Mouse (Mus musculus): ENCODE measurements around the gene Agtr2.
"Not testable (repeated sequence)": the region's sequence is repeated elsewhere in the genome, so short reads cannot be mapped to it uniquely, and the experiment has no call there.

The Agtr2 gene

DNA sequence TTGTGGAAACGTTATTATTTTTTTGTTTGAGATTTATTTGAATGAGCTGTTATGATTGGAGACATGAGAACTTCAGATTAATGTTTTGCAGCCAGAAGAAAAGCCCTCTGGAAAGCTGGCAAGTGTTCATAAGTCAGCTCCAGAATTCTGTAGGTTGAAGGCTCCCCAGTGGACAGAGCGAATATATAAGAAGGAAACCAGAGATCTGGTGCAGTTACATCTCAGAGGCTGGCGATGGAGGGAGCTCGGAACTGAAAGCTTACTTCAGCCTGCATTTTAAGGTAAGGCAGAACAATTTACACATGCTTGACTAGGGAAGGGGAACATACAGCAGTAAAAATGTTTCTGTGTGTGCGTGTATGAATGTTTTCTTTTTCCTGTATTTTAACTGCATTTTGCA is at the start of gene Agtr2:
Agtr2 (plus strand) TSS at position 131 of the 400 bp plus-strand sequence.
- no peak for DNase-seq (ENCODE audit: low read depth, low spot score)

DNA sequence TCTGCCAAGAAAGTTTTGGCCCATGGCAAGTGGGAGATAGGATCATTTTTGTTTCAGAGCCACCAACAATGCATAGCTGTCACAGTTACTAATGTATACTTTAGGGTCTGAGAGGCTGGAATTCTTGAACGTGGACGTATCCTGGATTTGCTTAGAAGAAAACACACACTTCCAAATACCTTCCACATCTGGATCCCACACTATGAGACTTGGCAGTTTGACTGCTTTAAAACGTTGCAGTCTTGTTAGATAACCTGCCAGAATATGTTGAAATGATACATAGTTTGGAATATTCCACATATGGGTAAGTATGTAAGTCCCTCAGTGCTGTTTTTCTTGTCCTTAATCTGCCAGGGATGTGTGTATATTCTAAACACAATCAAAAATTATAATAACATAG is 31.8 kb upstream of the Agtr2 start:
- DNase-seq (ENCODE audit: low read depth, low spot score) = no peak

DNA sequence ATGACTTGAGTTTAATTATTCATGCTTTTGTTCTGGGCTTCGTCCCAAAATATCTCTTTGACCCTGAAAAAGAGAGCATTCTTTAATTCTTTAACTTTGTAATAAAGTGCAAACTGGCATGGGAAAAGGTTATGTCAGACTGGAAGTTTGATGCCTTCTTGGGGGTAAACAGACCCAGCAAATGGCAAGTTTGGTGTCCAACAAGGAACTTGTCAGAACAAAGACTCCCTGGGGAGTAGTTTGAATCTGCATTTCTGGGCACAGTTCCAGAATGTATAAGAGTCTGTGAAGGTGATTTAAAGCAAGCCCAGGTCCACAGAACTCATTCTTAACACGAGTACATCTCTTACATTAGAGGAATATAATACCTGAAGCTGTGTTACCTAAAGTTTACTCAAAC is 3.8 kb downstream of the Agtr2 start:
- no peak for DNase-seq (ENCODE audit: low read depth, low spot score)

DNA sequence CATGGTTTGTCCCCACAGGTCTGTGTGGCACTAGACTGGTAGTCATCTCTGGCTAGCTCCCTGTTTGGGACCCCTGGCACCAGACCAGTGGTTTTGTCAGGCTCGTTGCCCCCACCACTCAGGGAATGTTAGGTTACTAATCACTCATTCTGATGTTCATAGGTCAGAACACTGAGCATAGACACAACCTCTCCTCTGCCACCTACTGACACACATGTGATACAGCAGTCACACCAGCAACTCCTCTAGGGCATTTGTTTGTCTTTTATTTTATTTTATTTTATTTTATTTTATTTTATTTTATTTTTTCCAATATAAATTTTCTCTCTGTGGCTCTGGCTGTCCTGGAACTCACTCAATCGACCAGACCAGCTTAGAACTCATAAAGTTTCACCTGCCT is 15.9 kb downstream of the Agtr2 start:
- no peak for DNase-seq (ENCODE audit: low read depth, low spot score)

DNA sequence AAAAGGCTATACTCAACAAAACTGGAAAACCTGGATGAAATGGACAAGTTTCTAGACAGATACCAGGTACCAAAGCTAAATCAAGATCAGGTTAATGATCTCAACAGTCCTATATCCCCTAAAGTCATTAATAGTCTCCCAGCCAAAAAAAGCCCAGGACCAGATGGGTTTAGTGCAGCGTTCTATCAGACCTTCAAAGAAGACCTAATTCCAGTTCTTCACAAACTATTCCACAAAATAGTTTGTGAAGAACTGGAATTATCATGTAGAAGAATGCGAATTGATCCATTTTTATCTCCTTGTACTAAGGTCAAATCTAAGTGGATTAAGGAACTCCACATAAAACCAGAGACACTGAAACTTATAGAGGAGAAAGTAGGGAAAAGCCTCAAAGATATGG is 23.0 kb downstream of the Agtr2 start:
- DNase-seq (ENCODE audit: low read depth, low spot score) = not testable (repeated sequence)

DNA sequence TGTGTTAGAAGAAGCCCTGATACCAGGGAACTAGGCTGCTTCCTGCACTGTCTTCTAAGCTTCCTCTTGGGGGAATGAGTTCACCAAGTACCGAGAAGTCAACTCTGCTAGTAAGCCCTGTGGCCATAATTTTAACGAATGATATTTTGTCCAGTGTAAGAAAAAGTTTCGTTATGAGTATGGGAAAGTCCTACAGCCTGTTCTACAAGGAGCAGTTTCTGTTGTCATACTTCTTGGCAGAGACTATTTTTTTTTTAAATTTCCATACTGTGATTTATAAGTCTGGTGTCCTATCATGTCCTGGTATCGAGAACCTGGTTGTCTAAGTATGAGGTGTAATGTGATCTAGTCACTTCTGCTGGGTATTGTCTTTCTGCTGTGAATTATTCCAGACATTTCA is 38.2 kb downstream of the Agtr2 start:
- no peak for DNase-seq (ENCODE audit: low read depth, low spot score)
